Mouse (Mus musculus) midbrain, embryonic 11.5 days (tissue): ENCODE data around the gene Mt1. TPM values are rescaled to one million over a fixed set of nuclear protein-coding genes. Genes with fewer than 3 reads are reported as not detected.
A peak's percentile ranks its signal among the peaks of the same experiment; 100 is the strongest.

ENCODE experiments used
- ATAC-seq: fragments of 200-750 bp; cut with Nextera tagmentation; 2 replicates; pipeline ENCODE4 v1.8.0; 2017; ENCODE audit warnings: moderate TSS enrichment, moderate library complexity; ENCODE audit not compliant: low FRiP score
- DNase-seq: peaks from one replicate; pipeline ENCODE4 v3.0.0; 2015; ENCODE audit warnings: low spot score; ENCODE audit errors: missing footprints
- H3K27ac ChIP-seq: fragments of 300-500 bp; sonication (generic); 2 replicates; pipeline ENCODE4 v1.5.1; 2014; ENCODE audit warnings: low read depth, low read length
- H3K27me3 ChIP-seq: fragments of 300-500 bp; sonication (generic); 2 replicates; pipeline ENCODE4 v1.6.1; 2014; ENCODE audit warnings: mild to moderate bottlenecking, low read length, moderate library complexity, mixed read lengths; ENCODE audit not compliant: control insufficient read depth, insufficient read depth
- H3K36me3 ChIP-seq: fragments of 300-500 bp; sonication (generic); 2 replicates; pipeline ENCODE4 v1.6.1; 2014; ENCODE audit warnings: mild to moderate bottlenecking, low read length, moderate library complexity, mixed read lengths; ENCODE audit not compliant: control insufficient read depth, insufficient read depth
- H3K4me1 ChIP-seq: fragments of 300-500 bp; sonication (generic); 2 replicates; pipeline ENCODE4 v1.6.1; 2014; ENCODE audit warnings: low read length; ENCODE audit not compliant: control insufficient read depth, insufficient read depth
- H3K4me2 ChIP-seq: fragments of 300-500 bp; sonication (generic); 2 replicates; pipeline ENCODE4 v1.6.1; 2014; ENCODE audit warnings: mild to moderate bottlenecking, moderate library complexity
- H3K4me3 ChIP-seq: fragments of 300-500 bp; sonication (generic); 2 replicates; pipeline ENCODE4 v1.5.1; 2014; ENCODE audit warnings: low read depth, low read length
- H3K9ac ChIP-seq: fragments of 300-500 bp; sonication (generic); 2 replicates; pipeline ENCODE4 v1.6.1; 2014; ENCODE audit warnings: low read length
- H3K9me3 ChIP-seq: fragments of 300-500 bp; sonication (generic); 2 replicates; pipeline ENCODE4 v1.6.1; 2016; ENCODE audit warnings: low read length; ENCODE audit not compliant: control insufficient read depth
- WGBS: fragments of 180-500 bp; shearing (Covaris S2); extraction: QIAGEN DNeasy Blood & Tissue Kit; methylation state at CpG from one replicate; pipeline ENCODE4 v1.1.7; 2014; 5-methylcytosine and 5-hydroxymethylcytosine counted together
- polyA plus RNA-seq: library from polyadenylated mRNA; unstranded; fragments of >200 nt; fragmentation: Nextera tagmentation; extraction: Ambion mirVana; gene quantifications from 2 replicates; pipeline ENCODE4 v1.2.1, GENCODE M21; 2014

Mt1 gene
- polyA plus RNA-seq, 1 experiment from 2014 or later, result 94.1 TPM

DNA sequence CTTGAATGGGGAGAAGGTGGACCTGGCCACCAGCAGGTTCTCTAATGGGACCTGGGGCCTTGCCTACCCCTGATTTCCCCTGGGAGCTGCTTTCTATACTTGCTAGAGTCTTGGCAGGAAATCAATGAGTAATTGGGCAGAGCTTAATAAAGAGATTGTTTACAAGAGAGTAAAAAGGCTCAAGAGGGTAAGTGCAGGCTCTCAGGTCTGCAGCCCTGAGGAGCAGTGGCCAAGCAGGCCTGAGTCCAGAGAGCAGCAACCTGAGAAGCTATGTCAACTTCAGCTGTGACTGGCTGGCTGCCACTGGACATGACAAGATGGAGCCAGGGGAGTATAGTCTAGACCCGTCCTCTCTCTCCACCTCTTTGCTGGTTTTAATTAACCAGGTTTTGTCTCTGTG lies 14.0 kb downstream of the Mt1 start:
- Histone ChIP-seq H3K27me3 (peaks cover 2% of the 10 kb centered on the region; the same call in 1 of the 2 replicates), H3K4me2 (no peak overlapping the region), H3K36me3 (no peaks in the 10 kb centered on the region), H3K4me1 (no peaks in the 10 kb centered on the region), H3K9me3 (no peaks in the 10 kb centered on the region), H3K9ac (no peak overlapping the region), H3K4me3 (no peak overlapping the region), H3K27ac (no peak overlapping the region)
- 85% methylated on average over 1 of the region's 1 CpGs for WGBS
- ATAC-seq (no peak), DNase-seq (no peak)

DNA sequence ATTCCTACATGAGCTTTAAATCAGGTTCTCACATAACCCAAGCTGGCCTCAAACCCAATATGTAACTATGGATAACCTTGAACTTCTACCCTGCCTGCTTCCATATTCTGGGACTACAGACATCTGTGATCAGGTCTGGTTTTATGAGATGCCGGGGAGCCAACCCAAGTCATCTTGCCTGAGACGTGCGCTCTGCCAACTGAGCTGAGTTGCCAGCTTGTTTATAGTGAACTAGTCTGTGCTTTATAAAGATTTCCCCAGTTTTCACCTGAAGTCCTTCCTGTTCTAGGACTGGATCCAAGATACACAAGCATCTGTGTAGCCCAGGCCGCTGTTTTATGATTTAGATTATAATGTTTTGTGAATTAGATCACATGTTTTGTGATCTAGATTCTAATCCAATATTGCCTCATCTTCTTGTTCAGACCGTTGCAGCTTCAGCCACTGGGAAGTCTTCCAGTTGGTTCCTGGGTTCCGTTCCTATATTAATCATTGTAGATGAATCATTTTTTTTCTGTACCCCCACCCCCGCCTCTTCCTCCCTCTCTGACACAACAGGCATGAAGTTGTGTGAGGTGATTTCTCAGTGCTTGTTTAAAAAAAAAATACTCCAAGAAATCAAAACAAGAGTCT lies 15.8 kb downstream of the Mt1 start:
- no peak overlapping the region for H3K4me2 ChIP-seq
- 92% methylated on average over 7 of the region's 7 CpGs for WGBS

DNA sequence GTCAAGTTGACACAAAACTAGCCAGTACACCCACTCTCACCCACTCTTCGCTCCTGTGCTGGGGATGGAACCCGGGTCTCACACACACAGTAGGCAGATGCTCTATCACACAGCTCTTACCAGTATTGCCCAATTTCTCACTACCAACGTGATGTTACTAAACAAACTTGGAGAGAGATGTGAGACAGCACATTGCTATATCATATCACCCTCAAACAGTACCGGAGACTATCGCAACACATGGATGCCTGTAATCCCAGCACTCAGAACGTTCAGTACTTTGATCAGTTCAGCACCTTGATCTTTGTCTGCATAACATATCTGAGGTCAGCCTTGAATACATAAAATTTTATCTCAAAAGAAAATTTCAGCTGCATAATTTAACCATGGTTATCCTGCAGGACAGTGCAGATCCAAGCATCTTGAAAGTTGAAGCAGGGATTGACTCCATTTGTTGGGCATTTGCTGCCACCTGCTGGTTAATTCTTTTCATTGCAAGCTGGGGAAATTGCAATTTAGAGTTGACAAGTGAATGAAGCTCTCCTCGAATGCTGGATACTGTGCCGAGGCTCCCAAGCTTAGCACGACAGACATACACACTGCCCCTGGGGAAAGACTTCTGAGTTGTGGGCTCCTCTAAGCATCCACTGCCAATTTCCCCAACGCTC lies 20.5 kb downstream of the Mt1 start:
- H3K4me3 ChIP-seq, result no peak overlapping the region
- H3K27ac ChIP-seq, result no peak overlapping the region
- no peaks in the 10 kb centered on the region for H3K4me1 ChIP-seq
- no peaks in the 10 kb centered on the region for H3K9me3 ChIP-seq
- no peak for ATAC-seq
- no peaks in the 10 kb centered on the region for H3K27me3 ChIP-seq
- 43% methylated on average over 10 of the region's 10 CpGs for WGBS
- DNase-seq, result peak; percentile 99
- no peaks in the 10 kb centered on the region for H3K36me3 ChIP-seq
- no peak overlapping the region for H3K9ac ChIP-seq
- H3K4me2 ChIP-seq, result no peak overlapping the region

More for the DNA sequence above, 15.8 kb downstream of the Mt1 start:
- Histone ChIP-seq H3K9ac (no peak overlapping the region), H3K9me3 (no peaks in the 10 kb centered on the region), H3K4me3 (no peak overlapping the region), H3K36me3 (no peaks in the 10 kb centered on the region), H3K27me3 (no peaks in the 10 kb centered on the region), H3K27ac (no peak overlapping the region), H3K4me1 (no peaks in the 10 kb centered on the region)
- no peak for ATAC-seq
- DNase-seq, result no peak

DNA sequence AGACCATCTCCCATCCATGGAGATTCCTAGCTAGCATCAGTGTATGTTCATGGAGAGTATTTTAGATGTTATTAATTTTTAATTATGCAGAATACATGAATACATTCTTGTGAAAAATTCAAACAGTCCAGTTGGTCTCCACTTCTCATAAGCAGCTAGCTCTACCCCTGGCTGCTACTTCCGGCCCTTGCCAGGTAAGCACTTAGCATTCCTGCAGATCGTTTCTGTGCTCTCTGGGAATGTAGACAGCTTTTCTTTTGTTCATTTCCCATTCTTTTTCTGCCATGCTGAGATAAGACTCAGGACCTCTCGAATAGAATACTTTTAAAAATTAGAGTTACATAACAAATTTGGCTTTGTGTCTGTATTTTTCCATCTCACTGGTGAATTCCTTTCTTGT lies 25.2 kb downstream of the Mt1 start:
- Histone ChIP-seq H3K4me2 (no peak overlapping the region), H3K27ac (no peak overlapping the region), H3K27me3 (no peaks in the 10 kb centered on the region), H3K4me1 (no peaks in the 10 kb centered on the region), H3K9ac (no peak overlapping the region), H3K9me3 (no peaks in the 10 kb centered on the region), H3K4me3 (no peak overlapping the region), H3K36me3 (no peaks in the 10 kb centered on the region)
- ATAC-seq, result no peak
- DNase-seq, result no peak
- WGBS, result 81% methylated on average over 3 of the region's 3 CpGs

DNA sequence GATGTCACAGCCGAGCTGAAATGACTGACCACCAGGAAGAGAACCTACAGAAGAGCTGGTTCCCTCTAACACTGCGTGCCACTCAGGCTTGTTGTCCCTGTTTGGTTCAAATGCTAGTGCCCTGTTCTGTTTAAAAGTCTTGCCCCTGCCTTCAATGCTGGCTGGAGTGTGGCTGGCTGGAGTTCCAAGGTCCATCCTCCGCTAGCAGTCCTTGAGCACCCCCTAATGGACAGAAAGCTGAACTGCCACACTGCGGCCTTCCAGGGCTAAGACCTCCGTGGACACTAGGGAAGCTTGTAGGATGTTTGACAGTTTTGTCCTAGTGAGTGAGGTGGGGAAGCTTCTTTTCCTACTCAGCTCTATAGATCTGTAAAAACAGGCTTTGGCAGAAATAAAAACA lies 26.9 kb downstream of the Mt1 start:
- Histone ChIP-seq H3K4me1 (no peaks in the 10 kb centered on the region), H3K4me2 (no peak overlapping the region), H3K9ac (no peak overlapping the region), H3K36me3 (no peaks in the 10 kb centered on the region), H3K27me3 (no peaks in the 10 kb centered on the region), H3K4me3 (no peak overlapping the region), H3K27ac (no peak overlapping the region), H3K9me3 (no peaks in the 10 kb centered on the region)
- DNase-seq, result peak; percentile 98
- peak; percentile 73 for ATAC-seq
- WGBS, result 20% methylated on average over 5 of the region's 5 CpGs

DNA sequence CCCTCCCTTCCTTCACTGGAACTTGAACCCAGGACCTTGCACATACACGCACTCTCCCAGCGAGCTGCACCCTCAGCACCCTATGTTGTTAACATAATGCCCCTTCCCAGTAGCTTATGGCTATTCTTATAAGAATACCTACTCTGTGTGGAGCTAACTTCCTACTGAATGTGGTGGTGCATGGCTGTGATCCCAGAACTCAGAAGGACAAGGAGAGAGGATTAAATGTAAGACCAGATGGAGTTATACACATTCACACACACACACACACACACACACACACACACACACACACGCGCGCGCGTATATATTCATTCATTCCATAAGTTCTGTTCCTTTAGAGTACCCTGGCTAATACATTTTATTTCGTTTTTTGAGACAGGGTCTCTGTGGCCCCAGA lies 27.4 kb downstream of the Mt1 start:
- no peak overlapping the region for H3K27ac ChIP-seq
- no peaks in the 10 kb centered on the region for H3K9me3 ChIP-seq
- H3K27me3 ChIP-seq, result no peaks in the 10 kb centered on the region
- WGBS, result 81% methylated on average over 8 of the region's 8 CpGs
- no peaks in the 10 kb centered on the region for H3K36me3 ChIP-seq
- no peak overlapping the region for H3K9ac ChIP-seq
- DNase-seq (no peak), ATAC-seq (no peak)
- no peak overlapping the region for H3K4me3 ChIP-seq
- H3K4me2 ChIP-seq, result no peak overlapping the region
- H3K4me1 ChIP-seq, result no peaks in the 10 kb centered on the region

DNA sequence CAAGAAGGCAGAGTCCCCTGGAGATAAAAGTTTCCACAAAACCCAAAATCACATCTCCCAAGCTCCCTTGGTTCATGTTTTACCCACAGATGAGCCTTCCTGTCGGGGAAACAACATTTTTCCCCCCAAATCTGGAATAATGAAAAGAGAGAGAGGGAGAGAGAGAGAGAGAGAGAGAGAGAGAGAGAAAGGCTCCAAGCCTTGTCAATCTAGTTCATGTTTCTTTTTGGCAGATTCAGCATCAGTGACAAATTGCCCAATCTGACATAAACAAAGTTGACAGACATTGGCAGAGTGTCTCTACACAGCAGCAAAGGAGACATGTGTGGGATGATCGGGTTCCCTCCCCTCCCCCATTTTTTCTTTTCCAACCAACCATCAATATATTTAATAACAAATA lies 28.6 kb downstream of the Mt1 start:
- DNase-seq (no peak), ATAC-seq (no peak)
- no peak overlapping the region for H3K4me2 ChIP-seq
- H3K27ac ChIP-seq, result no peak overlapping the region
- H3K36me3 ChIP-seq, result no peaks in the 10 kb centered on the region
- H3K9ac ChIP-seq, result no peak overlapping the region
- H3K4me3 ChIP-seq, result no peak overlapping the region
- WGBS, result 72% methylated on average over 2 of the region's 2 CpGs
- H3K27me3 ChIP-seq, result no peaks in the 10 kb centered on the region; the same call in 1 of the 2 replicates
- no peaks in the 10 kb centered on the region for H3K9me3 ChIP-seq
- H3K4me1 ChIP-seq, result no peaks in the 10 kb centered on the region

DNA sequence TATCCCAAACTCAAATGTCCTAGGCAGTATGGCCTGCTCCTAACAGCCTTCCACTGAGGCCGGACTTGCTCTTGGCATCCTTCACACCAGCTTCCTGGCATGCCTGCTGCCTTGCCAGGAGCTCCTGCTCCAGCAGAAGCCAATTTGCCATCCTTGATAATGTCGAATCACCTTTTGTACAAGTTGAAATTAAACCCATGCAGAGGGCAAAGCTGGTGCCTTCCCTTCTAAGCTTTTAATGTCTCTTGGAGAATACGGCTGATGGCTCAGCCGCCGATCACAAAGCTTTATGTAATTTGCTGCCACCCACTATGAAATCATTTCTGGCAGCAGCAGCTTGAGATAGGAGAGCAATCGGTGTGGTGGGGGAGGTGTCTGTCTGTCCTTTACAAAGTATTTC lies 30.8 kb downstream of the Mt1 start:
- ATAC-seq, result no peak

DNA sequence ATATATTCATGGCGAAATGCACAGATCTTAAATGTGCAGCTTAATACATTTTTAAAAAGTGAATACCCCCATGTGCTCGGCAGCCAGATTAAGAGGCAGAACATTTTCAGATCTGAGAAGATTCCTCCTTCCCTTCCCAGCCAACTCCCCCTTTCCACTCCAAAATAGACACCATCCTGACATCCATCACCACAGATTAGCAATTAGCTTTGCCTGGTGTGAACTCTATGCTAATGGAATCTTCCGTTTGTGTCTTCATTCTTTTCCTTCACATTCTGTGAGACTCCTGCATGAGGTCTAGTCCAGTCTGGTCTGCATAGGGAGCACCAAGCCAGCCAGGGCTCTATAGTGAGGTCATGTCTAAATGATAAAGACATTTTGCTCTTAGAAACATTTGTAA lies 31.3 kb downstream of the Mt1 start:
- H3K9me3 ChIP-seq, result no peaks in the 10 kb centered on the region
- DNase-seq (no peak), ATAC-seq (no peak)
- H3K36me3 ChIP-seq, result no peaks in the 10 kb centered on the region
- no peak overlapping the region for H3K9ac ChIP-seq
- H3K4me3 ChIP-seq, result no peak overlapping the region
- no peak overlapping the region for H3K4me2 ChIP-seq
- 73% methylated on average over 3 of the region's 3 CpGs for WGBS
- no peak overlapping the region for H3K27ac ChIP-seq
- H3K4me1 ChIP-seq, result peaks cover 4% of the 10 kb centered on the region
- H3K27me3 ChIP-seq, result no peaks in the 10 kb centered on the region; the same call in 1 of the 2 replicates

More for the DNA sequence above, 30.8 kb downstream of the Mt1 start:
- no peak overlapping the region for H3K4me2 ChIP-seq
- H3K4me1 ChIP-seq, result peaks cover 3% of the 10 kb centered on the region
- no peaks in the 10 kb centered on the region for H3K9me3 ChIP-seq
- 82% methylated on average over 6 of the region's 6 CpGs for WGBS
- no peaks in the 10 kb centered on the region for H3K36me3 ChIP-seq
- no peak overlapping the region for H3K9ac ChIP-seq
- no peaks in the 10 kb centered on the region; the same call in 1 of the 2 replicates for H3K27me3 ChIP-seq
- DNase-seq, result no peak
- no peak overlapping the region for H3K27ac ChIP-seq
- no peak overlapping the region for H3K4me3 ChIP-seq
